Mouse (Mus musculus) cerebellum, adult 8-10 months (tissue): ENCODE results near the gene Pnpla8.

Experiments
- DNase-seq: peaks from one replicate; pipeline ENCODE4 v3.0.0; 2022

The Pnpla8 gene

GRCm38 (mm10) chr12:44357881-44358280, 136.7 kb downstream of the Pnpla8 start:
- DNase-seq, result no peak

- no peak for DNase-seq
Observed at GRCm38 (mm10) chr12:44371076-44371710, 150.0 kb downstream of the Pnpla8 start.
